Mouse (Mus musculus) erythroblast, embryonic 14.5 days (primary cell): Measurements from ENCODE around the gene Agap2. TPM values are rescaled to one million over a fixed set of nuclear protein-coding genes. Genes with fewer than 3 reads are reported as not detected.

Experiments used
- H3K27me3 ChIP-seq: 2 replicates; pipeline ENCODE4 v1.6.1; 2012; ENCODE audit warnings: inconsistent platforms; ENCODE audit not compliant: control insufficient read depth
- H3K36me3 ChIP-seq: 2 replicates; pipeline ENCODE4 v1.6.1; 2012; ENCODE audit warnings: mild to moderate bottlenecking, inconsistent platforms; ENCODE audit not compliant: control insufficient read depth
- H3K4me1 ChIP-seq: 2 replicates; pipeline ENCODE4 v1.6.1; 2012; ENCODE audit warnings: inconsistent platforms; ENCODE audit not compliant: control insufficient read depth
- H3K4me3 ChIP-seq: replicated peaks from 2 replicates; pipeline ENCODE3; 2012; ENCODE audit warnings: moderate library complexity, mild to moderate bottlenecking, inconsistent platforms
- H3K9me3 ChIP-seq: 2 replicates; pipeline ENCODE4 v1.6.1; 2012; ENCODE audit warnings: low read length, inconsistent platforms, mixed read lengths; ENCODE audit not compliant: control insufficient read depth
- GATA1 ChIP-seq: IDR thresholded peaks from 2 replicates; pipeline ENCODE4 v1.6.1; 2012; ENCODE audit warnings: low read length, inconsistent platforms, mixed read lengths
- TAL1 ChIP-seq: IDR thresholded peaks from 3 replicates; pipeline ENCODE4 v1.6.1; 2012; ENCODE audit warnings: low read length, inconsistent platforms, mixed read lengths
- polyA plus RNA-seq: library from polyadenylated mRNA; stranded (reverse); fragments of >175 nt; gene quantifications from 2 replicates; pipeline ENCODE4 v1.2.3, GENCODE M21; 2012

The Agap2 gene
- polyA plus RNA-seq, 1 experiment, result 0.10 TPM

GRCm38 (mm10) chr10:127091507-127092396 lies 16.7 kb downstream of the Agap2 start:
- no peak overlapping the region for H3K4me3 ChIP-seq

GRCm38 (mm10) chr10:127092742-127093141 lies 17.7 kb downstream of the Agap2 start:
- H3K4me1 ChIP-seq, result peaks cover 15% of the 10 kb centered on the region
- H3K9me3 ChIP-seq, result peaks cover 3% of the 10 kb centered on the region; the same call in 1 of the 2 replicates
- peaks cover 26% of the 10 kb centered on the region for H3K27me3 ChIP-seq
- no peak for TF ChIP-seq GATA1
- TF ChIP-seq TAL1, result no peak
- H3K4me3 ChIP-seq, result no peak overlapping the region
- H3K36me3 ChIP-seq, result peaks cover 32% of the 10 kb centered on the region

More at GRCm38 (mm10) chr10:127091507-127092396, 16.7 kb downstream of the Agap2 start:
- no peak for TF ChIP-seq TAL1
- TF ChIP-seq GATA1, result no peak
- Histone ChIP-seq H3K4me1 (peaks cover 15% of the 10 kb centered on the region), H3K36me3 (peaks cover 23% of the 10 kb centered on the region), H3K9me3 (peaks cover 3% of the 10 kb centered on the region; the same call in 1 of the 2 replicates), H3K27me3 (peaks cover 26% of the 10 kb centered on the region)

- no peak for TF ChIP-seq TAL1
- no peak for TF ChIP-seq GATA1
- Histone ChIP-seq H3K36me3 (peaks cover 48% of the 10 kb centered on the region), H3K27me3 (peaks cover 26% of the 10 kb centered on the region), H3K4me1 (peaks cover 20% of the 10 kb centered on the region), H3K9me3 (peaks cover 3% of the 10 kb centered on the region; the same call in 1 of the 2 replicates), H3K4me3 (no peak overlapping the region)
Measured at GRCm38 (mm10) chr10:127094382-127094802, 19.3 kb downstream of the Agap2 start.

GRCm38 (mm10) chr10:127098514-127098913 lies 23.4 kb downstream of the Agap2 start:
- peaks cover 22% of the 10 kb centered on the region for H3K4me1 ChIP-seq
- no peaks in the 10 kb centered on the region for H3K27me3 ChIP-seq
- no peak overlapping the region for H3K4me3 ChIP-seq
- H3K36me3 ChIP-seq, result peaks cover 71% of the 10 kb centered on the region
- TF ChIP-seq TAL1, result no peak
- TF ChIP-seq GATA1, result no peak
- H3K9me3 ChIP-seq, result no peaks in the 10 kb centered on the region

- H3K9me3 ChIP-seq, result no peaks in the 10 kb centered on the region
- H3K4me3 ChIP-seq, result no peak overlapping the region
- peaks cover 28% of the 10 kb centered on the region for H3K4me1 ChIP-seq
- no peaks in the 10 kb centered on the region for H3K27me3 ChIP-seq
- TF ChIP-seq TAL1 (no peak), GATA1 (no peak)
- H3K36me3 ChIP-seq, result peaks cover 72% of the 10 kb centered on the region
Measured at GRCm38 (mm10) chr10:127099191-127099590, 24.1 kb downstream of the Agap2 start.

- TF ChIP-seq TAL1, result no peak
- TF ChIP-seq GATA1, result no peak
- Histone ChIP-seq H3K4me3 (no peak overlapping the region), H3K27me3 (no peaks in the 10 kb centered on the region), H3K9me3 (no peaks in the 10 kb centered on the region), H3K36me3 (peaks cover 72% of the 10 kb centered on the region), H3K4me1 (peaks cover 30% of the 10 kb centered on the region)
Measured at GRCm38 (mm10) chr10:127099868-127100267, 24.8 kb downstream of the Agap2 start.

GRCm38 (mm10) chr10:127100414-127100813 lies 25.3 kb downstream of the Agap2 start:
- H3K36me3 ChIP-seq, result peaks cover 71% of the 10 kb centered on the region
- peaks cover 30% of the 10 kb centered on the region for H3K4me1 ChIP-seq
- no peak overlapping the region for H3K4me3 ChIP-seq
- H3K27me3 ChIP-seq, result no peaks in the 10 kb centered on the region
- TF ChIP-seq GATA1 (no peak), TAL1 (no peak)
- no peaks in the 10 kb centered on the region for H3K9me3 ChIP-seq

- H3K4me3 ChIP-seq, result no peak overlapping the region
- TF ChIP-seq GATA1 (no peak), TAL1 (no peak)
- no peaks in the 10 kb centered on the region for H3K27me3 ChIP-seq
- H3K36me3 ChIP-seq, result peaks cover 67% of the 10 kb centered on the region
- H3K4me1 ChIP-seq, result peaks cover 30% of the 10 kb centered on the region
- no peaks in the 10 kb centered on the region for H3K9me3 ChIP-seq
Measured at GRCm38 (mm10) chr10:127101151-127101550, 26.1 kb downstream of the Agap2 start.

- Histone ChIP-seq H3K36me3 (peaks cover 57% of the 10 kb centered on the region), H3K4me3 (no peak overlapping the region), H3K9me3 (no peaks in the 10 kb centered on the region), H3K4me1 (peaks cover 41% of the 10 kb centered on the region), H3K27me3 (no peaks in the 10 kb centered on the region)
- TF ChIP-seq TAL1 (no peak), GATA1 (no peak)
Measured at GRCm38 (mm10) chr10:127103631-127104030, 28.5 kb downstream of the Agap2 start.
